Mouse (Mus musculus) neural tube, embryonic 12.5 days (tissue): ENCODE data around the gene Slc22a14. TPM values are rescaled to one million over a fixed set of nuclear protein-coding genes. Genes with fewer than 3 reads are reported as not detected.
"Not testable (repeated sequence)": the region's sequence is repeated elsewhere in the genome, so short reads cannot be mapped to it uniquely, and the experiment has no call there.

Experiments used
- ATAC-seq: fragments of 200-750 bp; cut with Nextera tagmentation; 2 replicates; pipeline ENCODE4 v1.8.0; 2017; ENCODE audit warnings: low read depth, mild to moderate bottlenecking, moderate TSS enrichment, moderate library complexity; ENCODE audit not compliant: low FRiP score
- H3K27ac ChIP-seq: fragments of 300-500 bp; sonication (generic); 2 replicates; pipeline ENCODE4 v1.5.1; 2016
- H3K27me3 ChIP-seq: fragments of 300-500 bp; sonication (generic); replicated peaks from 2 replicates; pipeline ENCODE4 v1.6.1; 2016; ENCODE audit warnings: mild to moderate bottlenecking
- H3K36me3 ChIP-seq: fragments of 300-500 bp; sonication (generic); 2 replicates; pipeline ENCODE4 v1.6.1; 2016; ENCODE audit warnings: mild to moderate bottlenecking
- H3K4me1 ChIP-seq: fragments of 300-500 bp; sonication (generic); 2 replicates; pipeline ENCODE4 v1.6.1; 2016
- H3K4me2 ChIP-seq: fragments of 300-500 bp; sonication (generic); replicated peaks from 2 replicates; pipeline ENCODE4 v1.6.1; 2016; ENCODE audit warnings: mild to moderate bottlenecking
- H3K4me3 ChIP-seq: fragments of 300-500 bp; sonication (generic); 2 replicates; pipeline ENCODE4 v1.5.1; 2016
- H3K9ac ChIP-seq: fragments of 300-500 bp; sonication (generic); 2 replicates; pipeline ENCODE4 v1.6.1; 2016; ENCODE audit warnings: mild to moderate bottlenecking
- H3K9me3 ChIP-seq: fragments of 300-500 bp; sonication (generic); 2 replicates; pipeline ENCODE4 v1.6.1; 2016; ENCODE audit warnings: mild to moderate bottlenecking
- WGBS: fragments of 180-500 bp; shearing (Covaris S2); methylation state at CpG from one replicate; pipeline ENCODE4 v1.1.7; 2016; 5-methylcytosine and 5-hydroxymethylcytosine counted together
- polyA plus RNA-seq: library from polyadenylated mRNA; unstranded; fragments of >200 nt; fragmentation: Nextera tagmentation; extraction: Ambion mirVana; gene quantifications from 2 replicates; pipeline ENCODE4 v1.2.1, GENCODE M21; 2016

The Slc22a14 gene
- polyA plus RNA-seq, 1 experiment from 2014 or later: not detected

- ATAC-seq: no peak
- Histone ChIP-seq H3K27ac (no peak overlapping the region), H3K9me3 (no peaks in the 10 kb centered on the region), H3K27me3 (no peaks in the 10 kb centered on the region), H3K4me3 (no peak overlapping the region), H3K4me1 (no peaks in the 10 kb centered on the region), H3K36me3 (no peaks in the 10 kb centered on the region; the same call in 1 of the 2 replicates), H3K4me2 (no peak overlapping the region), H3K9ac (no peak overlapping the region)
- WGBS: 72% methylated on average over 6 of the region's 6 CpGs
These were observed 17.2 kb upstream of the Slc22a14 start for GRCm38 (mm10) chr9:119382603-119383002.

GRCm38 (mm10) chr9:119378231-119378630 lies 12.9 kb upstream of the Slc22a14 start:
- Histone ChIP-seq H3K4me2 (no peak overlapping the region), H3K9ac (no peak overlapping the region), H3K4me3 (no peak overlapping the region), H3K27ac (no peak overlapping the region), H3K27me3 (no peaks in the 10 kb centered on the region), H3K9me3 (no peaks in the 10 kb centered on the region), H3K36me3 (no peaks in the 10 kb centered on the region; the same call in 1 of the 2 replicates), H3K4me1 (no peaks in the 10 kb centered on the region)
- no peak for ATAC-seq
- 93% methylated on average over 4 of the region's 4 CpGs for WGBS

- ATAC-seq: no peak
- no peak overlapping the region for H3K4me3 ChIP-seq
- no peaks in the 10 kb centered on the region for H3K9me3 ChIP-seq
- no peak overlapping the region for H3K9ac ChIP-seq
- H3K27ac ChIP-seq: no peak overlapping the region
- 66% methylated on average over 6 of the region's 6 CpGs for WGBS
- H3K4me2 ChIP-seq: no peak overlapping the region
- no peaks in the 10 kb centered on the region for H3K4me1 ChIP-seq
- H3K27me3 ChIP-seq: no peaks in the 10 kb centered on the region
- H3K36me3 ChIP-seq: no peaks in the 10 kb centered on the region; the same call in 1 of the 2 replicates
These were observed 10.2 kb upstream of the Slc22a14 start for GRCm38 (mm10) chr9:119375556-119375955.

GRCm38 (mm10) chr9:119375008-119375407 lies 9.7 kb upstream of the Slc22a14 start:
- no peak for ATAC-seq
- Histone ChIP-seq H3K4me1 (no peaks in the 10 kb centered on the region), H3K4me2 (no peak overlapping the region), H3K4me3 (no peak overlapping the region), H3K27me3 (no peaks in the 10 kb centered on the region), H3K9ac (no peak overlapping the region), H3K9me3 (no peaks in the 10 kb centered on the region), H3K27ac (no peak overlapping the region), H3K36me3 (no peaks in the 10 kb centered on the region; the same call in 1 of the 2 replicates)
- 78% methylated on average over 3 of the region's 3 CpGs for WGBS

- Histone ChIP-seq H3K27ac (no peak overlapping the region), H3K27me3 (no peaks in the 10 kb centered on the region), H3K36me3 (no peaks in the 10 kb centered on the region), H3K4me2 (no peak overlapping the region), H3K4me3 (no peak overlapping the region), H3K9ac (no peak overlapping the region), H3K4me1 (no peaks in the 10 kb centered on the region), H3K9me3 (no peaks in the 10 kb centered on the region)
- 71% methylated on average over 4 of the region's 4 CpGs for WGBS
- no peak for ATAC-seq
These were observed 5.9 kb upstream of the Slc22a14 start for GRCm38 (mm10) chr9:119371251-119371650.

GRCm38 (mm10) chr9:119370770-119371169 lies 5.4 kb upstream of the Slc22a14 start:
- H3K27me3 ChIP-seq, H3K9ac ChIP-seq, H3K4me2 ChIP-seq, H3K36me3 ChIP-seq, ATAC-seq, H3K27ac ChIP-seq, H3K4me1 ChIP-seq, H3K9me3 ChIP-seq, H3K4me3 ChIP-seq: not testable (repeated sequence)
- WGBS: 89% methylated on average over 4 of the region's 4 CpGs

GRCm38 (mm10) chr9:119368367-119368766 lies 3.0 kb upstream of the Slc22a14 start:
- ATAC-seq: no peak
- Histone ChIP-seq H3K27me3 (no peaks in the 10 kb centered on the region), H3K9ac (no peak overlapping the region), H3K27ac (no peak overlapping the region), H3K4me1 (no peaks in the 10 kb centered on the region), H3K4me3 (no peak overlapping the region), H3K4me2 (no peak overlapping the region), H3K9me3 (no peaks in the 10 kb centered on the region), H3K36me3 (no peaks in the 10 kb centered on the region)
- WGBS: 89% methylated on average over 3 of the region's 3 CpGs

- no peak for ATAC-seq
- Histone ChIP-seq H3K27me3 (no peaks in the 10 kb centered on the region), H3K27ac (no peak overlapping the region), H3K4me1 (no peaks in the 10 kb centered on the region), H3K4me3 (no peak overlapping the region), H3K9me3 (no peaks in the 10 kb centered on the region), H3K36me3 (no peaks in the 10 kb centered on the region), H3K9ac (no peak overlapping the region), H3K4me2 (no peak overlapping the region)
- WGBS: 93% methylated on average over 12 of the region's 12 CpGs
These were observed 2.1 kb downstream of the Slc22a14 start for GRCm38 (mm10) chr9:119363229-119363628.

- H3K36me3 ChIP-seq: no peaks in the 10 kb centered on the region
- 94% methylated on average over 5 of the region's 5 CpGs for WGBS
- H3K27ac ChIP-seq: no peak overlapping the region
- H3K27me3 ChIP-seq: 0 out of 2 replicates have a peak, but pooled peaks cover 2% of the 10 kb centered on the region
- H3K9me3 ChIP-seq: no peaks in the 10 kb centered on the region
- no peak overlapping the region for H3K4me2 ChIP-seq
- no peak overlapping the region for H3K9ac ChIP-seq
- 0 out of 2 replicates have a peak, but pooled peaks cover 3% of the 10 kb centered on the region for H3K4me1 ChIP-seq
- ATAC-seq: no peak
- H3K4me3 ChIP-seq: no peak overlapping the region
These were observed 3.9 kb downstream of the Slc22a14 start for GRCm38 (mm10) chr9:119361416-119361815.

- 43% methylated on average over 9 of the region's 9 CpGs for WGBS
- Histone ChIP-seq H3K9ac (peak overlapping the region; percentile 59; the same call in 1 of the 2 replicates), H3K4me3 (peak overlapping the region; percentile 58), H3K27me3 (0 out of 2 replicates have a peak, but pooled peaks cover 2% of the 10 kb centered on the region), H3K4me1 (0 out of 2 replicates have a peak, but pooled peaks cover 3% of the 10 kb centered on the region), H3K27ac (no peak overlapping the region), H3K9me3 (no peaks in the 10 kb centered on the region), H3K4me2 (peak overlapping the region; percentile 92), H3K36me3 (no peaks in the 10 kb centered on the region)
- no peak for ATAC-seq
These were observed 7.3 kb downstream of the Slc22a14 start for GRCm38 (mm10) chr9:119358058-119358429.

- H3K9ac ChIP-seq: peak within 1 kb of the TSS; percentile 59; the same call in 1 of the 2 replicates
- H3K4me1 ChIP-seq: 0 out of 2 replicates have a peak, but pooled peaks cover 3% of the 10 kb centered on the region
- 0 out of 2 replicates have a peak, but pooled peaks cover 2% of the 10 kb centered on the region for H3K27me3 ChIP-seq
- peak within 1 kb of the TSS; percentile 92 for H3K4me2 ChIP-seq
- H3K4me3 ChIP-seq: peak within 1 kb of the TSS; percentile 58
- WGBS: 3% methylated on average over 65 of the region's 65 CpGs
- no peak within 1 kb of the TSS for H3K27ac ChIP-seq
- peak; percentile 78 for ATAC-seq
- no peaks in the 10 kb centered on the region for H3K36me3 ChIP-seq
- H3K9me3 ChIP-seq: no peaks in the 10 kb centered on the region
These were observed 7.9 kb downstream of the Slc22a14 start, which contains the start of gene Xylb for GRCm38 (mm10) chr9:119357331-119358057. TSS of gene Xylb (plus strand) at chr9:119357381.

GRCm38 (mm10) chr9:119355943-119356342 lies 9.4 kb downstream of the Slc22a14 start:
- Histone ChIP-seq H3K27me3 (0 out of 2 replicates have a peak, but pooled peaks cover 2% of the 10 kb centered on the region), H3K4me3 (no peak overlapping the region), H3K9ac (no peak overlapping the region), H3K9me3 (no peaks in the 10 kb centered on the region), H3K4me1 (0 out of 2 replicates have a peak, but pooled peaks cover 3% of the 10 kb centered on the region), H3K27ac (no peak overlapping the region), H3K4me2 (no peak overlapping the region), H3K36me3 (peaks cover 6% of the 10 kb centered on the region)
- WGBS: 85% methylated on average over 6 of the region's 6 CpGs
- no peak for ATAC-seq
